Mouse (Mus musculus) olfactory bulb, adult 2 months (tissue): Measurements from ENCODE around the gene Frmd4a.

ENCODE experiments used
- CTCF ChIP-seq: fragments of 200-500 bp; IDR thresholded peaks from 2 replicates; pipeline ENCODE4 v1.5.1; 2012; ENCODE audit warnings: low read depth, mild to moderate bottlenecking, low read length, moderate library complexity; ENCODE audit not compliant: insufficient read depth
- POLR2A ChIP-seq: fragments of 200-500 bp; IDR thresholded peaks from 2 replicates; pipeline ENCODE4 v1.6.1; 2012; ENCODE audit warnings: mild to moderate bottlenecking, low read depth, low read length, moderate library complexity; ENCODE audit not compliant: insufficient read depth

DNA sequence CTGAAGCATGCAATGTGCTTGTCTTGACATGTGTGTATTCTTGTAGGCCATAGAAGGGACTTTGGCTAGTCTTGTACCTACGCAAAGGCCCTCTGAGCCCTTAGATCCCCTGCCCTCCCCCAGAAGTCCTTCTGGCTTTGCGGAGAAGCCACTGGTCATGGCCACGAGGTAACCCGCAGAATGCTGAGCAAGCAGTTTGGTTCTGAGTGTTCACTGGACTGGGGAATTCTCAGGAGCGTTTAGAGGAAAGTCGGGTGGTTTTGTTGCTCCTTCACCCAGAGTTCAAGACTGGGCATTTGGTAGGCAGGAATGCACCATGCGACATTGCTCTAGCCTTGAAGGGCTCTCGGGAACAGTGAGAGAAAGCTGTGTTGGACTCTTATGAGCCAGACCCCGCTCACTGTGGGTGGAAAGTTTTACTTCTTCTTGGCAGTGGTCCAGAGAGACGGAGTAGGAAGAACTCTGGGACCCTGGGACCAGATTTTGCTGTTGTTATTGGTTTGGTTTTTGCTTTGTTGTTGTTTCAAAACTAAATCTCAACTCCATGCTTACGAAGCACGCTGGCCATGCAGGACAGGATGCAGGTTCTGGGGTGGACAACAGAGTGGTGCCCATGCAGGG lies 432.5 kb downstream of the Frmd4a start:
- TF ChIP-seq POLR2A (no peak), CTCF (no peak)
